Mouse (Mus musculus): Measurements from ENCODE around the gene Ptprk.
A peak's percentile ranks its signal among the peaks of the same experiment; 100 is the strongest.

The Ptprk gene

GRCm38 (mm10) chr10:28112826-28113589 lies 38.4 kb downstream of the Ptprk start:
- no peak for DNase-seq (ENCODE audit: low spot score)

GRCm38 (mm10) chr10:28113879-28114278 lies 39.3 kb downstream of the Ptprk start:
- DNase-seq (ENCODE audit: low spot score): no peak

- DNase-seq (ENCODE audit: low spot score): no peak
Observed at GRCm38 (mm10) chr10:28116982-28117381, 42.4 kb downstream of the Ptprk start.

GRCm38 (mm10) chr10:28118783-28119365 lies 44.3 kb downstream of the Ptprk start:
- DNase-seq (ENCODE audit: low spot score): no peak

GRCm38 (mm10) chr10:28123881-28124280 lies 49.3 kb downstream of the Ptprk start:
- DNase-seq (ENCODE audit: low spot score): no peak

GRCm38 (mm10) chr10:28128011-28128410 lies 53.4 kb downstream of the Ptprk start:
- no peak for DNase-seq (ENCODE audit: low spot score)

GRCm38 (mm10) chr10:28128450-28128849 lies 53.8 kb downstream of the Ptprk start:
- no peak for DNase-seq (ENCODE audit: low spot score)

- DNase-seq (ENCODE audit: low spot score): no peak
Observed at GRCm38 (mm10) chr10:28130422-28130821, 55.8 kb downstream of the Ptprk start.

- no peak for DNase-seq (ENCODE audit: low spot score)
Observed at GRCm38 (mm10) chr10:28133770-28134169, 59.1 kb downstream of the Ptprk start.

- no peak for DNase-seq (ENCODE audit: low spot score)
Observed at GRCm38 (mm10) chr10:28138399-28138798, 63.8 kb downstream of the Ptprk start.

GRCm38 (mm10) chr10:28144459-28144858 lies 69.8 kb downstream of the Ptprk start:
- DNase-seq (ENCODE audit: low spot score): no peak

- DNase-seq (ENCODE audit: low spot score): no peak
Observed at GRCm38 (mm10) chr10:28145326-28145725, 70.7 kb downstream of the Ptprk start.

- no peak for DNase-seq (ENCODE audit: low spot score)
Observed at GRCm38 (mm10) chr10:28155688-28156685, 81.4 kb downstream of the Ptprk start.

- DNase-seq (ENCODE audit: low spot score): no peak
Observed at GRCm38 (mm10) chr10:28159716-28160115, 85.1 kb downstream of the Ptprk start.

GRCm38 (mm10) chr10:28161306-28161705 lies 86.7 kb downstream of the Ptprk start:
- no peak for DNase-seq (ENCODE audit: low spot score)

GRCm38 (mm10) chr10:28164250-28164649 lies 89.6 kb downstream of the Ptprk start:
- DNase-seq (ENCODE audit: low spot score): peak; percentile 51

GRCm38 (mm10) chr10:28164746-28165145 lies 90.1 kb downstream of the Ptprk start:
- DNase-seq (ENCODE audit: low spot score): no peak

GRCm38 (mm10) chr10:28166610-28167009 lies 92.0 kb downstream of the Ptprk start:
- no peak for DNase-seq (ENCODE audit: low spot score)

GRCm38 (mm10) chr10:28167097-28167496 lies 92.5 kb downstream of the Ptprk start:
- no peak for DNase-seq (ENCODE audit: low spot score)

- no peak for DNase-seq (ENCODE audit: low spot score)
Observed at GRCm38 (mm10) chr10:28171196-28171595, 96.6 kb downstream of the Ptprk start.

- no peak for DNase-seq (ENCODE audit: low spot score)
Observed at GRCm38 (mm10) chr10:28178876-28179275, 104.3 kb downstream of the Ptprk start.

- no peak for DNase-seq (ENCODE audit: low spot score)
Observed at GRCm38 (mm10) chr10:28182081-28182480, 107.5 kb downstream of the Ptprk start.

All from testis, postnatal 10 days (tissue).